Mouse (Mus musculus): ENCODE measurements around the gene Zbtb1. TPM values are rescaled to one million over a fixed set of nuclear protein-coding genes. Genes with fewer than 3 reads are reported as not detected.

The Zbtb1 gene
- polyA plus RNA-seq, 1 experiment from 2014 or later = 7.9 TPM

DNA sequence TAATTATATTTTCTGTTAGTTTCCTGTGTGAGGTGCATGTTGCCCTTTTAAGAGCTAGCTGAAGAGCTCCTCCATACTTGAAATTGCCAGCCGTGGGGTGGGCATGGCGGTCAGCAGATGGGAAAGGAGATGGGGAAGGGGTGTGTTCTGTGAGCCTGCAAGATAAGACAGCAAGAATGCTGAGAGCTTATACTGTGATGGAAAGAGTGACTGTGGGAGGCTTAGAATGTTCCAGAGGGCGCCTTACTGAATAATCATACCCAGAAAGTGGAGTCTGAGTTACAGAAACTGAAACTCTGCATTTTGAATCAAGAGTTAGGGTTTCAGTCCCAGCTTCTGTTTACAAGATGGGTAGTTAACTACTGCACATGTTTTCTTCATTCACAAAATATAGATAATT lies 5.4 kb downstream of the Zbtb1 start:
- Histone ChIP-seq H3K4me2 (ENCODE audit: low read depth) (no peak overlapping the region), H3K36me3 (ENCODE audit: control insufficient read depth, insufficient read depth, low read length) (no peaks in the 10 kb centered on the region), H3K27ac (ENCODE audit: low read depth, low read length) (no peak overlapping the region), H3K27me3 (ENCODE audit: control insufficient read depth, insufficient read depth, low read length) (no peaks in the 10 kb centered on the region), H3K9me3 (ENCODE audit: control insufficient read depth, low read length) (no peaks in the 10 kb centered on the region), H3K9ac (ENCODE audit: low read length) (no peak overlapping the region), H3K4me1 (ENCODE audit: control insufficient read depth, insufficient read depth, low read length) (peaks cover 12% of the 10 kb centered on the region), H3K4me3 (ENCODE audit: low read depth, low read length) (no peak overlapping the region)
- WGBS = 92% methylated on average over 3 of the region's 3 CpGs
- ATAC-seq (ENCODE audit: insufficient read depth, low FRiP score, low TSS enrichment) (no peak), DNase-seq (ENCODE audit: low spot score) (no peak)

DNA sequence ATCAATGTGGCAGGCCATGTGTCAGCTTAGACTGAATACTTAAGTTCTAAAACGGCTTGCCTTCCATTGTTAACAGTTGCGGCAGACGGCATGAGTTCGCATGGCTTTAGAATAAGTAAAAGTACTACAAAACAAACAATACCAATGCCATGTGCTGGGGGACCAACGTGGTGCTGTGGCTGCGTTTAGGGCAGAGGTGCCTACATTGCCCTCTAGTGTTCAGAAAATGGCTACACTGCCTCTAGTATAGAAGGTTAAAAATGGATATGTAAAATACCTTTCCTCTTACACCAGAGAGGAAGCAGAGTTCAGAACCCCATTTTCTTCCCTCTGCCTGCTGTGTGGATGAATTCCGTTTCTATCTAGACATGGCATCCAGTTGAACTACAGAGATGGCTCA lies 6.6 kb downstream of the Zbtb1 start:
- Histone ChIP-seq H3K4me2 (ENCODE audit: low read depth) (no peak overlapping the region), H3K36me3 (ENCODE audit: control insufficient read depth, insufficient read depth, low read length) (no peaks in the 10 kb centered on the region), H3K4me3 (ENCODE audit: low read depth, low read length) (no peak overlapping the region), H3K27me3 (ENCODE audit: control insufficient read depth, insufficient read depth, low read length) (no peaks in the 10 kb centered on the region), H3K9ac (ENCODE audit: low read length) (no peak overlapping the region), H3K9me3 (ENCODE audit: control insufficient read depth, low read length) (no peaks in the 10 kb centered on the region), H3K27ac (ENCODE audit: low read depth, low read length) (no peak overlapping the region), H3K4me1 (ENCODE audit: control insufficient read depth, insufficient read depth, low read length) (peaks cover 12% of the 10 kb centered on the region)
- no peak for ATAC-seq (ENCODE audit: insufficient read depth, low FRiP score, low TSS enrichment)
- WGBS = 51% methylated on average over 7 of the region's 7 CpGs
- DNase-seq (ENCODE audit: low spot score) = no peak

- Histone ChIP-seq H3K4me1 (ENCODE audit: control insufficient read depth, insufficient read depth, low read length) (peaks cover 9% of the 10 kb centered on the region), H3K36me3 (ENCODE audit: control insufficient read depth, insufficient read depth, low read length) (no peaks in the 10 kb centered on the region), H3K9me3 (ENCODE audit: control insufficient read depth, low read length) (no peaks in the 10 kb centered on the region), H3K27ac (ENCODE audit: low read depth, low read length) (no peak overlapping the region), H3K9ac (ENCODE audit: low read length) (no peak overlapping the region), H3K27me3 (ENCODE audit: control insufficient read depth, insufficient read depth, low read length) (no peaks in the 10 kb centered on the region), H3K4me2 (ENCODE audit: low read depth) (no peak overlapping the region), H3K4me3 (ENCODE audit: low read depth, low read length) (no peak overlapping the region)
- WGBS = 91% methylated on average over 6 of the region's 6 CpGs
- no peak for DNase-seq (ENCODE audit: low spot score)
- no peak for ATAC-seq (ENCODE audit: insufficient read depth, low FRiP score, low TSS enrichment)
Measured at GRCm38 (mm10) chr12:76377059-76377458, 7.0 kb downstream of the Zbtb1 start.

DNA sequence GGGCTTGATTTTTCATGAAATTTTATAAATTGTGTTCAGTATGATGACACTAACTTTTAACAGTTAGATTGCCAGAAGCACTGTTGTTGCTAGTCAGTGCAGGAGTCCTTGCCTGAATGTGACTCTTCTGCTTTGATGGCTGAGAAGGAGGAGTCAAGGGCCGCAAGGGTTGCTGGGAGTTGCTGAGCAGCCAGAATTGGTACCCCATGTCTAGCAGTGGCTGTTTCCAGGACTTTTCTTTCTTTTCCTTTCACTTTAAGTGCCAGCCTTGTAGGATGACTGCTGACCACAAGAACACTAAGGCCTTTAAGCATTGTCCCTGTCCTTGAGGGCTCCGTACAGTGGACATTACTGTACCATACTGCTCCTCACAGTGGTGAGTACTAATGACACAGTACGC lies 7.7 kb downstream of the Zbtb1 start:
- no peak for ATAC-seq (ENCODE audit: insufficient read depth, low FRiP score, low TSS enrichment)
- 89% methylated on average over 3 of the region's 3 CpGs for WGBS

DNA sequence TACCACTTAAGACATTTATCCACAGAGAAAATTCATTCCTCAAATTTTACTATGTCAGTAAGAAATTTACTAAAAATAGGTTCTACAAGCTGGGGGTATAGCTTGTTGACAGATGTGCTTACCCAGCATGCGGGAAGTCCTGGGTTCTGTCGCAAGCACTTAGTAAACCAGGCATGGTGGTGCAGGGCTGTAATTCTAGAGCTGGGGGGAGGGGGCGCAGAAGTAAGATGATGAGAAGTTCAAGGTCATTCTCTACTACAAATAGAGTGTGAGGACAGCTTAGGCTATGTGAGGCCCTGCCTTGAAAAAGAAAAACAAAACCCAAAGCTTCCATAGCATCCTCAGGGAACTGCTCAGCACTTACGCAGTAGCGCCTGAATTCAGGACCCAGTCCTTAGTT lies 8.5 kb downstream of the Zbtb1 start:
- ATAC-seq (ENCODE audit: insufficient read depth, low FRiP score, low TSS enrichment) (no peak), DNase-seq (ENCODE audit: low spot score) (no peak)
- Histone ChIP-seq H3K9me3 (ENCODE audit: control insufficient read depth, low read length) (no peaks in the 10 kb centered on the region), H3K27me3 (ENCODE audit: control insufficient read depth, insufficient read depth, low read length) (no peaks in the 10 kb centered on the region), H3K4me3 (ENCODE audit: low read depth, low read length) (no peak overlapping the region), H3K27ac (ENCODE audit: low read depth, low read length) (no peak overlapping the region), H3K36me3 (ENCODE audit: control insufficient read depth, insufficient read depth, low read length) (no peaks in the 10 kb centered on the region), H3K4me1 (ENCODE audit: control insufficient read depth, insufficient read depth, low read length) (peaks cover 5% of the 10 kb centered on the region; the same call in 1 of the 2 replicates), H3K4me2 (ENCODE audit: low read depth) (no peak overlapping the region), H3K9ac (ENCODE audit: low read length) (no peak overlapping the region)
- 93% methylated on average over 5 of the region's 5 CpGs for WGBS

More for the DNA sequence above, 7.7 kb downstream of the Zbtb1 start:
- Histone ChIP-seq H3K4me1 (ENCODE audit: control insufficient read depth, insufficient read depth, low read length) (peaks cover 5% of the 10 kb centered on the region; the same call in 1 of the 2 replicates), H3K36me3 (ENCODE audit: control insufficient read depth, insufficient read depth, low read length) (no peaks in the 10 kb centered on the region), H3K9me3 (ENCODE audit: control insufficient read depth, low read length) (no peaks in the 10 kb centered on the region), H3K4me2 (ENCODE audit: low read depth) (no peak overlapping the region), H3K9ac (ENCODE audit: low read length) (no peak overlapping the region), H3K27ac (ENCODE audit: low read depth, low read length) (no peak overlapping the region), H3K27me3 (ENCODE audit: control insufficient read depth, insufficient read depth, low read length) (no peaks in the 10 kb centered on the region), H3K4me3 (ENCODE audit: low read depth, low read length) (no peak overlapping the region)
- no peak for DNase-seq (ENCODE audit: low spot score)

GRCm38 (mm10) chr12:76380151-76380550 lies 10.1 kb downstream of the Zbtb1 start:
- H3K9ac ChIP-seq (ENCODE audit: low read length) = no peak overlapping the region
- no peak overlapping the region for H3K4me2 ChIP-seq (ENCODE audit: low read depth)
- H3K9me3 ChIP-seq (ENCODE audit: control insufficient read depth, low read length) = no peaks in the 10 kb centered on the region
- H3K4me3 ChIP-seq (ENCODE audit: low read depth, low read length) = no peak overlapping the region
- DNase-seq (ENCODE audit: low spot score) (no peak), ATAC-seq (ENCODE audit: insufficient read depth, low FRiP score, low TSS enrichment) (no peak)
- H3K27me3 ChIP-seq (ENCODE audit: control insufficient read depth, insufficient read depth, low read length) = no peaks in the 10 kb centered on the region
- WGBS = 93% methylated on average over 7 of the region's 7 CpGs
- no peak overlapping the region for H3K27ac ChIP-seq (ENCODE audit: low read depth, low read length)
- no peaks in the 10 kb centered on the region for H3K4me1 ChIP-seq (ENCODE audit: control insufficient read depth, insufficient read depth, low read length)
- H3K36me3 ChIP-seq (ENCODE audit: control insufficient read depth, insufficient read depth, low read length) = no peaks in the 10 kb centered on the region

DNA sequence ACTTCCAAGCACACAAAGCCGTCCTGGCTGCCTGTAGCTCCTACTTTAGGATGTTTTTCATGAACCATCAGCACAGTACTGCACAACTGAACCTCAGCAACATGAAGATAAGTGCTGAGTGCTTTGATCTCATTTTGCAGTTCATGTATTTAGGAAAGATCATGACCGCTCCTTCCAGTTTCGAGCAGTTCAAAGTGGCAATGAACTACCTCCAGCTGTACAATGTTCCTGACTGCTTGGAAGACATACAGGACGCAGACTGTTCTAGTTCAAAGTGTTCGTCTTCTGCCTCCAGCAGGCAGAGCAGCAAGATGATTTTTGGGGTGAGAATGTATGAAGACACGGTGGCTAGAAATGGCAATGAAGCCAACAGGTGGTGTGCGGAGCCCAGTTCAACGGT lies 15.3 kb downstream of the Zbtb1 start:
- no peak overlapping the region for H3K4me3 ChIP-seq (ENCODE audit: low read depth, low read length)
- no peaks in the 10 kb centered on the region; the same call in 1 of the 2 replicates for H3K36me3 ChIP-seq (ENCODE audit: control insufficient read depth, insufficient read depth, low read length)
- ATAC-seq (ENCODE audit: insufficient read depth, low FRiP score, low TSS enrichment) (no peak), DNase-seq (ENCODE audit: low spot score) (no peak)
- H3K9me3 ChIP-seq (ENCODE audit: control insufficient read depth, low read length) = no peaks in the 10 kb centered on the region
- 96% methylated on average over 8 of the region's 8 CpGs for WGBS
- no peak overlapping the region for H3K27ac ChIP-seq (ENCODE audit: low read depth, low read length)
- no peaks in the 10 kb centered on the region for H3K27me3 ChIP-seq (ENCODE audit: control insufficient read depth, insufficient read depth, low read length)
- no peaks in the 10 kb centered on the region for H3K4me1 ChIP-seq (ENCODE audit: control insufficient read depth, insufficient read depth, low read length)
- no peak overlapping the region for H3K9ac ChIP-seq (ENCODE audit: low read length)
- H3K4me2 ChIP-seq (ENCODE audit: low read depth) = no peak overlapping the region

GRCm38 (mm10) chr12:76388794-76389193 lies 18.7 kb downstream of the Zbtb1 start:
- Histone ChIP-seq H3K36me3 (ENCODE audit: control insufficient read depth, insufficient read depth, low read length) (no peaks in the 10 kb centered on the region; the same call in 1 of the 2 replicates), H3K4me3 (ENCODE audit: low read depth, low read length) (no peak overlapping the region), H3K9me3 (ENCODE audit: control insufficient read depth, low read length) (no peaks in the 10 kb centered on the region), H3K4me1 (ENCODE audit: control insufficient read depth, insufficient read depth, low read length) (no peaks in the 10 kb centered on the region), H3K9ac (ENCODE audit: low read length) (no peak overlapping the region), H3K27ac (ENCODE audit: low read depth, low read length) (no peak overlapping the region), H3K4me2 (ENCODE audit: low read depth) (no peak overlapping the region), H3K27me3 (ENCODE audit: control insufficient read depth, insufficient read depth, low read length) (no peaks in the 10 kb centered on the region)
- ATAC-seq (ENCODE audit: insufficient read depth, low FRiP score, low TSS enrichment) (no peak), DNase-seq (ENCODE audit: low spot score) (no peak)
- WGBS = 83% methylated on average over 11 of the region's 11 CpGs

DNA sequence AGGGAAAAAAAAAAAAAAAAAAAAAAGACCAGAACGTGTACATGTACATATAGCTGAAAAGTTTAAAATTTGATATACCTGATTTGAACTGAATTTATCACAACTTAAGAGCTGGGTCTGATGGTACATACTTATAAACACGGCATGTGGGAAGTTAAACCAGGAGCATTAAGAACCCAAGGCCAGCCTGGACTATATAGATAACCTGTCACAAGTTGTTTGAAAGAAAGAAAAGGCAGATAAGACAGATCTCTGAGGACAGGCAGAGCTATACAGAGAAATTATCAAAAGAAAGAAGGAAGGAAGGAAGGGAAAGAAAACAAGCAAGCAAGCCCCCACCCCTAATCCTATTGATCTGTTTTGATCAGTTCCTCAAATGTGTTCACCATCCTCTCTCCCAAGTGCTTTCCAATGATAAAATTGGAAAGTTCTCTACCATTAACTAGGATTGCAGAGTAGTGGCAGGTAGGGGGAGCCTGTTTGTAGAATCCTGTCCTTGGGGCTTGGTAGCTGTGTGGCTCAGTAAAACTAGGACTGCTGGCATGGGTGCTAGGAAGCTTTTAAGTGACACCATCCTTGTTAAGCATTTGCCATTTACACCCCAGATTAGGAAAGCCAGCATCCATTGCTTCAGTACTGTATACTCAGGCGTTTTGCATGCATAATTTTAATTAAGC lies 21.7 kb downstream of the Zbtb1 start:
- Histone ChIP-seq H3K27ac (ENCODE audit: low read depth, low read length) (no peak overlapping the region), H3K9me3 (ENCODE audit: control insufficient read depth, low read length) (no peaks in the 10 kb centered on the region), H3K36me3 (ENCODE audit: control insufficient read depth, insufficient read depth, low read length) (no peaks in the 10 kb centered on the region), H3K4me1 (ENCODE audit: control insufficient read depth, insufficient read depth, low read length) (no peaks in the 10 kb centered on the region), H3K4me3 (ENCODE audit: low read depth, low read length) (no peak overlapping the region), H3K9ac (ENCODE audit: low read length) (no peak overlapping the region), H3K27me3 (ENCODE audit: control insufficient read depth, insufficient read depth, low read length) (no peaks in the 10 kb centered on the region), H3K4me2 (ENCODE audit: low read depth) (no peak overlapping the region)
- WGBS = 75% methylated on average over 3 of the region's 3 CpGs
- DNase-seq (ENCODE audit: low spot score) = no peak
- ATAC-seq (ENCODE audit: insufficient read depth, low FRiP score, low TSS enrichment) = no peak

All from neural tube, embryonic 11.5 days (tissue).